Mouse (Mus musculus): Measurements from ENCODE around the gene Gm28778.
"Not testable (repeated sequence)": the region's sequence is repeated elsewhere in the genome, so short reads cannot be mapped to it uniquely, and the experiment has no call there.

The Gm28778 gene

DNA sequence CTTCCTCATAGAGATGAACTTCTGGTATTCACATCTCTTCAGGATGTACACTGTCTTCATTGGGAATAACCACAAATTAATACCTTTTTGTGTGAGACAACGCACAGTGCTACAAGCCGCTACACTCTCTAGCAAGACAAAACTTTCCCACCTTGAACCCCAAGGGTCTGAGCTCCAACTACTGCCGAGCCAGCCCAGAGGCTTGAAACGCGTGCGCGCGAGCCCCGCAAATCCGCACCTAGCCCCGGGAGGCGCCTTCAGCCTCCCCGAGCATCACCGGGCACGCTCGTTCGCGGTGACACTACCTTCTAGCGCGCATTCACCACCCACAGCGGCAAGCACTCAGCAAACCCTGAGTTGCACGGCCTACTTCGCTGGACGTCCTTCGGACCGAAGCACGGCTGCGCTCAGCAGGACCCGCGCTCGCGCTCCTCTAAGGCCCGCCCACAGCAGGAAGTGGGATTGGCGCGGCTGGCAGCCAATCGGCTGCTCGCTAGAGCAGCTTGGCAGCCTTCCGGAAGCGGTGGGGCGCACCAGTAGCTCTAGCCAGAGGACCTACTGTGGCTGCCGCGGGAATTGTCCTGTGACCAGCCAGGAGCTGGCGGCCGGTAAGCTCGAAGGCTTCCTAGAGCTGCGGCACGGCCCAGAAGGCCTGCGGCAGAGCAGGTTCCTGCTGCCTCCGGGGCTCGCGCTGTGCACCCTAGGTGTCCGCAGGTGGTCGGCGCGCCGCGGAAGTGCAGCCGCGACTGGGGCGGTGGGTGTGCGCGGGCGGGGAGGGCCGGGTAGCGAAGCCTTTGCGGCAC lies at the start of gene Gm28778, which contains the start of the genes Pms1 and Ormdl1:
TSS of gene Gm28778 (plus strand) at position 531 of the 803 bp plus-strand sequence.
TSS of gene Pms1 (minus strand) at position 438 of the 803 bp plus-strand sequence.
TSS of gene Ormdl1 (plus strand) at position 515 of the 803 bp plus-strand sequence.
- DNase-seq (ENCODE audit: low spot score): peak; percentile 89

DNA sequence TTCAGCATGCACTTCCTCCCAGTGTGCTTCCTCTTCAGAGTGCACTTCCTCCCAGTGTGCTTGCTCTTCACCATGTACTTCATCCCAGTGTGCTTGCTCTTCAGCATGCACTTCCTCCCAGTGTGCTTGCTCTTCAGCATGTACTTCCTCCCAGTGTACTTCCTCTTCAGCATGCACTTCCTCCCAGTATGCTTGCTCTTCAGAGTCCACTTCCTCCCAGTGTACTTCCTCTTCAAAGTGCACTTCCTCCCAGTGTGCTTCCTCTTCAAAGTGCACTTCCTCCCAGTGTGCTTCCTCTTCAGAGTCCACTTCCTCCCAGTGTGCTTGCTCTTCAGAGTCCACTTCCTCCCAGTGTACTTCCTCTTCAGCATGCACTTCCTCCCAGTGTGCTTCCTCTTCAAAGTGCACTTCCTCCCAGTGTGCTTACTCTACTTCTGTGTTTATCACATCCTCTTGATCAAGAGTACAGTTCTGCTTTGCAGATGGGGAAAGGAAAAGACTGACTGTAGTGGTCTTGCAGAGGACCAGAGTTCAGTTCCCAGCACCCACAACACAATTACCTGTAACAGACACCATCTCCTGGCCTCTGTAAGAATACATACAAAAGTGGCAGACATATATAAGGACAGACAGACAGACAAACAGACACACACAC lies 31.8 kb upstream of the Gm28778 start:
- not testable (repeated sequence) for DNase-seq (ENCODE audit: low spot score)

DNA sequence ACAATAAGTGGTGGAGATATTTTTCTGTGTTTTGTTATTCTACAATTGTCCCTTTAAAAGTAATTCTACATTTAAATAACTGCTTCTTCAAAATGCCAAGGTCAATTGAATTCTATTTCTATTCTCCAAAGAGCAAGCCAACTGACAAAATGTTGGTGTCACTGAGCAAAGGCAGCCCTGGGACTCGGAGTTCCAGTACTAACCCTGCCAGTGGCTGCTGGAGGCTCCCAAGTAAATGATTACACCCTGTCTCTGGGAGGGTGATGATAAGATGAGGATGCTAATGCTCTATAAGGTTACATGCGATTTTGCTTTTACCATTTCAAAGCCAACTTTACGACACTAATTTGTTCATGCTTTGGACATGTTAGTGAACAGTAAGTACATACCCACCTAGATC lies 27.0 kb upstream of the Gm28778 start:
- no peak for DNase-seq (ENCODE audit: low spot score)

DNA sequence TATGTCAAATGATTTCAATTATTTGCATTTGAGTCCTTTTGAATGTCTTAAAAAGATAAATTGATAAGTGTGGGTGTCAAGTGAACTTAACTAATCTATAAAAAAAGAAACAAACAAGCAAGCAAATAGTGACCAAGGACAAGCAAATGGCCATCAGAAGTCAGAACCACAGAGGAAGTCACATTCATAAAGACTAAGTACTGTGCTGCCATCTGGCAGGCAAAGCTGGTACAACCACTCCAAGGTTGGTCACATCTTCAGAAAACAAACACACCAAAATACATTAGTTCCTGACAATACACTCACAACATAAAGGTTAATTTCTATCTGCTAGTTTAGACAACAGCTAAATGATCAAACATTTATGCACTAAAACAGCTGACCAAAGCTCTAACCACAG lies 24.3 kb upstream of the Gm28778 start:
- DNase-seq (ENCODE audit: low spot score): no peak

DNA sequence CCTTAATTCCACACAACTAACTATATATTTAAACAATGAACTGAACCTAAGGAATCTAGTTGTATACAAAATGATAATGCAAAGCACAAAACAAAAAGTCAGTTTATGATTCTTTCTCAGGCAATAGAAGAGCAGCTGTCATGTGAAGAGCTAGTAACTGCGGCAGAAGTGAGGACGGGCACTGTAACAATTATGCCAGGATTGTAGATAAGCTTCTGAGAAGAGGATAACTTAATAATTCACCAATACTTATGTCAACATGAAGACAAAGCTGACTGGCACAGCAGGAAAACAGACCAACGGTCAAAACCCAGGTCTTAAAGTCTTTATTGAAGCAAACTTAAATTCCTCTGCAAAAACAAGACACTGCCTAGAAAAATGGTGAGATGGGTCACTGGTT lies 5.7 kb upstream of the Gm28778 start:
- no peak for DNase-seq (ENCODE audit: low spot score)

DNA sequence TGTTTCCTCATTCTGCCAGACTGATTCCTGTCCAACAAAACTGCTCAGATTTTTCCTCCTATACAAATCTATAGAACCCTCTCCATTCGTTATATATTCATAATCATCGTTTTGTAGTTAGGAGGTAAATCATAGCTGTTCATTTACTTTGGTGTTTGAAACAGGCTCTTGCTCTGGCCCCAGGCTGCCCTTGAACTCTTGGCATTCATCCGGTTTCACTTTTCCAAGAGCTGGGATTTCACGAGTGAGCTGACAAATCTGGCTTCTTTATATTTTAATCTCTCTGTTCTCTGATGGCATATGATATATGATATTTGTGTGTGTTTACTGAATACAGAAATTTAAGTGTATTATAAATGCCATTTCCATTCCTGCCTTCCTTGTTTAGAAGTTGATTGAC lies 3.6 kb downstream of the Gm28778 start:
- no peak for DNase-seq (ENCODE audit: low spot score)

DNA sequence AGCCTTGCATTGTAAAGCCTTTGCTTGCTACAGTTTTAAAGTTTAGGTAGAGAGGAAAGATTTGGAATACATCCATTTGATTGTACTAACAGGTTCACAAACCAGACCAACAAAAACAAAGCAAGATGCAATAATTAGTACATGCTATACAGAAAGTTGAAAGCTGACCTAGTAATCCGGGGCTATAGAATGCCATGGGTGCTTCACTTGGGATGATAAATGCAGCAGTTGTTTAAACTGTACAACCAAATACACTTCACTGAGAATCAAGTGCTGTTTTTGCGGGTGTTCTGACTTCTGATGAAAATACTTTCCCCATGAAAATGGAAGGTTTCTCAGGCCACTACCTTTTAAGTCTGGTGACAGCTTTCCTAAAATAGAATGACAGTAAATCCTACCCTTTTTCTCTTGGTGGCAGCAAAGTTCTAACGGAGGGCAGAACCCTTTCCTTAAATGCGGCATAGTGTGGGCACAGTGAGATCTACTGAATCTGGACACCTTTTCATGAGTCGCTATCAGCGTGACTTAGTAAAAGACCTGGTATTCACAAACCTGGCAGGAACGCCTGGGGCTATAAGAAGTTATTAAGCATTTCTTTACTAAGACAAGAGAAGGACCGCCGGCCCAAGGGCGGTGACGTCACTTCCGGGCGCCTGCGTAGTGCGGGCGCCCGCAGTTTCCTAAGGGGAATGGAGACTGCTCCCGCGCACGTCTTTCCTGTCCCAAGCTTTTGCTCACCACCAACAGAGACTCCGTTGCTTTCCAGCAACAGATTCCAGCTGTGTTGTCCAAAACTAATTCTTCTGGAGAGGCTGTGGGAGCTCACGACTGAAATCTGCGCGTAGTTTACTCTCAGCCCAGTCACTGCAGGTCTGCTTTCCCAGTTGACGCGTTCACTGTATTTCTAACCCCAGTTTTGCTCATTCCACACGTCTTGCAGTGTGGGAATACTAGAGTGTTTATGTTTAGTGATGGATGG lies 16.4 kb downstream of the Gm28778 start, which contains the start of gene Osgepl1:
TSS of gene Osgepl1 (plus strand) at position 636 of the 979 bp plus-strand sequence.
- DNase-seq (ENCODE audit: low spot score): peak; percentile 81

DNA sequence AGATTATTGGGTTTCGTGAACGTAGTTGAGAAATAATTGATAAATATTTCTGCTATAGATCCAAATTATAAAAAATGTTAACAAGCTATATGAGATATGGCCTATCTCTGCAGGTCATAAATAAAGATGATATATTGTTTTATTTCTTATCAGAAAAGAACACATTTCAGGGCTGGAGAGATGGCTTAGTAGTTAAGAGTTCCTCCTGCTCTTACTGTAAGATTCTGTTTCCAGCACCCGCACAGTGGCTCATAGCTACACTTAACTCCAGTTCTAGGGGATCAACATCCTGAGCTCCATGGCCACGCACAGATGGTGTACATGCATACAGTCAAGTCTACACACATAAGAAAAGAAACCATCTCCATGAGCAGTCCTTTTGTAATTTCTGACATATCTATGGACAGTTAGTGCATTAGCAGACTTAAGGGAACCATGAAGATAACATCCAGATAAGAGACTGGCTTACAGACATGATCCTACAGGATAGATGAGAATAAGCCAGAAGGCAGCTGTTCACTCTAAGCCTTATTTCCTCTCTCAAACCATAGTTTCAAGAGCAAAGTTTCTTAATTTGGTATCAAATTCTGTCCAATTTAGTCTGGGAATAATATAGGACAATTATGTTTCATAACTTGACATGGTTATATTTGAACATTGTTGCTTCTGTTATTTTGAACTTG lies 24.9 kb downstream of the Gm28778 start:
- DNase-seq (ENCODE audit: low spot score): no peak

DNA sequence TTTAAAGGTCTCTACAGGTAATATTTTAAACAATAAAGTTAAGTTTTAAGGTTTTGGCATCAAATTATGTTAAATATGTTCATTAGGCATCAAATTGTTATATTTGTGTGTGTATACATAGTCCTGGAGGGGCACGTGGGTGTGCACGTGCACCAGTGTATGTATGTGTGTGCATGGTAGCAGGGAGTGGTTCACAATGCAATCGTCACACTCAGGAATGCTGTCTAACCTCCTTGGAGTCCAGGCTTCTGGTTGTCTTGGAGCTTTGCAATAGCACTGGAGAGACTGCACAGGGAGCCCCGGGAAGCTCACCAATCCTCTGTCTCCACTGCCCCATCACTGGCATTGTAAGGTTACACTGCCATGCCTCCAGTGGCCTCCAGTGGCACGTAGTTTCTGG lies 26.3 kb downstream of the Gm28778 start:
- DNase-seq (ENCODE audit: low spot score): no peak

DNA sequence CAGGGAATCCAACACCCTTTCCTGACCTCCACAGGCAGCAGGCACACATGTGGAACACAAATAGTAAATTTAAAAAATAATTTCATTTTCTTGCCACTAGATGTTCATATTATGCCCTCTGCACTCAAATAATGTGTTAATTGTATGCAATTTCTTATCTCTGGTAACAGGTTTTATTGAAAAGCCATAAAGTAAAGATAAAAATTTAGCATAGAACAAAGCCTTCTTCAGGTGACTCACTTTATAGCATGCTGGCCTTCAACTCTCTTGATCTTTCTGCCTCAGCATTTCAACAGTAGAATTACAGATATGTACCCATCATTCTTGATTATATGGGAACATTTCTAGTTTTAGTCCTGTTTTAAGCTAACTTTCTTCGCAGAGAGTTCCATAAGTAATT lies 27.4 kb downstream of the Gm28778 start:
- DNase-seq (ENCODE audit: low spot score): no peak

DNA sequence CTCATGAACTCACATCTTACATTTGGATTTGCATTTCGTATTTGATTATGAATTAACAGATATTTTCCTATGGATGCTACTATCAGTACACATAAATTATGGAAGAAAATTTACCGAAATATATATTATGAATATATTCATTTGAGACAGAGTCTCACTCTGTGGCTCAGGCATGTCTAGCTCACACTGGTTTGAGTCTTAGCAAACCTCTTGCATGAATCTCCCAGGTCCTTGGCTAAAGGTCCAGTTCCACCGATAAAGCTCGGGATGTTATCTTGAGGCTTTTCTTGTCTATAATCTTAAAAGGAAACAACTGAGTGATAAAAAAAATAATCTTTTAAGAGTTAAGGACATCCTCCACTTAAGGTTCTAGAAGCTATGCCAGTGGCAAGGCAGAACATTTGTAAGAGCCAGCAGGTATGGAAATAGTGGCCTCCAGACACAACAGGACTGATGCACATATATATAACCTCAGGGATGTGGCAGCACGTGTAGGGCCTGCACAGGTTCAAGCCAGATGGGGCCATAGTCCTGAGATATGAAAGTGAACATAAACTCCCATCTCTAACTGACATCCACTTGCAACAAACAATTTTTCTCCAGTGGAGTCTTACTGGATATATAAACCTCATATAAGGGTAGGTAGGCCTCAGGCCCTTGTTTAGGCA lies 28.1 kb downstream of the Gm28778 start:
- DNase-seq (ENCODE audit: low spot score): no peak

DNA sequence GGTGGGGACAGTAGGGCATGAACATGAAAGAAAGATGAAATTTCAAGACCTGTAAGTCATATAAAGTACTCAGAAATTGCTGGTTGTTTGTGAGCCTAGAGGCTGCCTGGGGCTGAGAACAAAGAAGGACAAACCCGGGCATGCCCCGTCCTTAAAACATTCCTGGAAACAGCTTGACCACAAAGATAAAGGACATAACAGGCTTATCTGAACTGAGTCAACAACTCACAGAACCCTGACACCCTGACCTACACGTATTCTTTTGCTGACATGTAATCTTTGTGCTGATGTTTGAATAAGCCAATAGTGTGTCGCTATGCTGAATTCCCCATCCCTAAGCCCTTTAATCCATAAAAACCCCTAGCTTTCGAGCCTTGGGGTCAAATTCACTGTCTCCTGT lies 36.6 kb downstream of the Gm28778 start:
- not testable (repeated sequence) for DNase-seq (ENCODE audit: low spot score)

DNA sequence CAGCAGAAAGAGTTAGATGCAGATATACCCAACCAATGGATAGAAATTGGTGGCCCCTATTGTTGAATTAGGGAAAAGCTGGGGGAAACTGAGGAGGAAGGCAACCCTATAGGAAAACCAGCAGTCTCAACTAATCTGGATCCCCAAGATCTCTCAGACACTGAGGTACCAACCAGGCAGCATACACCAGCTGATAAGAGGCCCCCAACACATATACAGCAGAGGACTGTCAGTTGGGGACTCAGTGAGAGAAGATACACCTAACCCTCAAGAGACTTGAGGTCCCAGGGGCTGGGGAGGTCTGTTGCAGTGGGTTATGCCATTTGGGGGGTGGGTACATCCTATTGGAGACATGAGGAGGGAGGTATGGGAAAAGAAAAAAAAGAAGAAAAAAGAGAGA lies 38.6 kb downstream of the Gm28778 start:
- DNase-seq (ENCODE audit: low spot score): no peak

DNA sequence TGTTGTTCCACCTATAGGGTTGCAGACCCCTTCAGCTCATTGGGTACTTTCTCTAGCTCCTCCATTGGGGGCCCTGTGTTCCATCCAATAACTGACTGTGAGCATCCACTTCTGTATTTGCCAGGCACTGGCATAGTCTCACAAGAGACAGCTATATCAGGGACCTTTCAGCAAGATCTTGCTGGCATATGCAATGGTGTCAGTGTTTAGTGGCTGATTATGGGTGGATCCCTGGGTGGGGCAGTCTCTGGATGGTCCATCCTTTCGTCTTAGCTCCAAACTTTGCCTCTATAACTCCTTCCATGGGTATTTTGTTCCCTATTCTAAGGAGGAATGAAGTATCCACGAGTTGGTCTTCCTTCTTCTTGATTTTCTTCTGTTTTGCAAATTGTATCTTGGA lies 40.5 kb downstream of the Gm28778 start:
- DNase-seq (ENCODE audit: low spot score): not testable (repeated sequence)

DNA sequence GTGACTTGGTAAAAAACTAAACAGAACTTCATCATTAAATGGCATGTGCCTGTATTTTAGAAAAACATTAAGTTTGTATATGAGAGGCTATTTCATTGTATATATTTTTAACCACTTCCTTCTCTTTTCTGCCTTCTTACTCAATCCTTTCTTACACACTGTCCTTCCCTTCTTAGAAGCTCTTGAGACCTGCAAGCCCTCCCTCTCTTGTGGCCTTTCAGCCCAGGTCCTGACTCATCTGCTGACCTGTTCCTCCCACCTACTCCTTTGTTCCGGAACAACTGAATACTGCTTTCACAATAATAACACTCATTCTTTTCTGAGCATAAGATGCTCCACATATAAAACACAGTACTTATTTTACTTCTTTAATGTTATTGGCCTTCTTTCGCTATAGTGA lies 44.2 kb downstream of the Gm28778 start:
- no peak for DNase-seq (ENCODE audit: low spot score)

DNA sequence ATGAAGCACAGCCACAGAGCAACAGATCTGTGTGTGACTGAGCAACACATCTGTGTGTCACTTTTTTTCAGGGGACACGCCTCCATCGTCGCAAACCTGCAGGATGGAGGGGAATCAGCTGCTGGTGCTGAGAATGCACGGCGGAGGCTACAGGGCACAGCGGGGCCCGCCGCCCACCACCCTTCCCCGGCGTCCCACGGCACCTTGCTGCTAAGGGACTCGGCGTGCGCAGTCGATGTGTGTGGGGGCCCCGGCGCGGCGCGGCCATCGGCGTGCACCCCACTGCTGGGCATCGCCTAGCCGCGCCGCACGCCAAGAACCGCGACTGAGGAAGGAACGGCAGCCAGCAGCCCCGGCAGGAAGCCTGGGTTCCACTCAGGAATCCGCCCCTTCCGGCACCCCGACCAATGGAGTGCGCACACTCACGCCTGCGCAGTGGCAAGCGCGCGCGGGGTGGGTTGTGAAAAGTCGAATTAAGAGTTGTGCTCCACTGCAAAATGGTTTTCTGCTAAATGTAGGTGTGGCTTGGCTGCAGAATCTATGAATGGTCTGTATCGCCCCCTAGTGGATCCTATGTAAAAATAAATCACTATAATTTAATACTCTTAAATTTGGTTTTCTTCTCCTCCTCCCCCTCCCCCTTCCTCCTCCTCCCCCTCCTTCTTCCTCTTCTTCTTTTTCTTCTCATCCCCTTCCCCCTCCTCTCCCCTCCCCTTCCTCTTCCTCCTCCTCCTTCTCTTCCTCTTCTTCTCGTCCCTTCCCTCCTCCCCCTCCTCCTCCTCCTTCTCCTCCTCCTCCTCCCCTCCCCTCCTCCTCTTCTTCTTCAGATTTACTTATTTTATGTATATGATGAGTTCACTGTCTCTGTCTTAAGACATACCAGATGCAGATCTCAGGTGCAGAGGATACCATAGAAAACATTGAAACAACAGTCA lies 55.7 kb downstream of the Gm28778 start, which contains the start of the genes Asdurf, Gm28551 and Asnsd1:
TSS of gene Asdurf (minus strand) at position 293 of the 935 bp plus-strand sequence.
TSS of gene Gm28551 (minus strand) at position 341 of the 935 bp plus-strand sequence.
TSS of gene Asnsd1 (minus strand) at position 426 of the 935 bp plus-strand sequence.
- DNase-seq (ENCODE audit: low spot score): peak; percentile 99

DNA sequence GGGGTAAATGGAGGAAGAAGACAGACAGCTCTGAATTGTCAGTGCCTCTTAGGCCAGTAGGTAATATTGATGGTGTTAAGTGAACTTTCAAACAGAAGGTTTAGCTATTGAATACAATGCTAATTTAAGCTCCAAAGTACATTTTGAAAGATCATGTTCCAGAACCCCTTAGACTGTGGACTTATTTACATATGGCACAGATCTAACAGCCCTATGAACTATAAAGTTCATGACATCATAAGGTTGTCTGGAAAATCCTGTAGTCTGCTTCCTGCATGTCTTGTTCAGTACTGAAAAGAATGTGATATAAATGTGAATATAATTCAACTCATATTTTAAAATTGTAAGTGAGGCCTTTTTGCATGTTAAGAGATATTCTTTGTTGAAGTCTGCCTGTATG lies 62.1 kb downstream of the Gm28778 start:
- DNase-seq (ENCODE audit: low spot score): no peak

Measured in T-cell, adult 2 months (primary cell).